Mouse (Mus musculus) ZHBTc4 (cell line): ENCODE results near the gene Tnni1.

Experiments
- DNase-seq: peaks from one replicate; pipeline ENCODE4 v3.0.0-alpha.2; 2011; ENCODE audit warnings: low read depth, low spot score

Tnni1 gene

GRCm38 (mm10) chr1:135778780-135779535, at the start of gene Tnni1:
Gene Tnni1, plus strand, starts transcription at chr1:135779434.
- DNase-seq: peak; percentile 62

- DNase-seq: peak; percentile 61
Observed at GRCm38 (mm10) chr1:135729821-135730220, 49.4 kb upstream of the Tnni1 start.

GRCm38 (mm10) chr1:135730296-135730695, 48.9 kb upstream of the Tnni1 start:
- DNase-seq: no peak

- peak; percentile 53 for DNase-seq
Observed at GRCm38 (mm10) chr1:135731393-135731792, 47.8 kb upstream of the Tnni1 start.

- DNase-seq: peak; percentile 76
Observed at GRCm38 (mm10) chr1:135731897-135732684, 47.1 kb upstream of the Tnni1 start.

- no peak for DNase-seq
Observed at GRCm38 (mm10) chr1:135734225-135734937, 44.9 kb upstream of the Tnni1 start.

GRCm38 (mm10) chr1:135735460-135735859, 43.8 kb upstream of the Tnni1 start:
- no peak for DNase-seq

- DNase-seq: no peak
Observed at GRCm38 (mm10) chr1:135744987-135745386, 34.2 kb upstream of the Tnni1 start.

- no peak for DNase-seq
Observed at GRCm38 (mm10) chr1:135746248-135746647, 33.0 kb upstream of the Tnni1 start.

- peak; percentile 98 for DNase-seq
Observed at GRCm38 (mm10) chr1:135752737-135753348, 26.4 kb upstream of the Tnni1 start.

- DNase-seq: peak; percentile 64
Observed at GRCm38 (mm10) chr1:135755287-135755686, 23.9 kb upstream of the Tnni1 start.

GRCm38 (mm10) chr1:135755913-135756312, 23.3 kb upstream of the Tnni1 start:
- no peak for DNase-seq

GRCm38 (mm10) chr1:135757287-135757686, 21.9 kb upstream of the Tnni1 start:
- no peak for DNase-seq

GRCm38 (mm10) chr1:135759685-135760084, 19.5 kb upstream of the Tnni1 start:
- no peak for DNase-seq

- peak; percentile 83 for DNase-seq
Observed at GRCm38 (mm10) chr1:135760216-135760615, 19.0 kb upstream of the Tnni1 start.

- no peak for DNase-seq
Observed at GRCm38 (mm10) chr1:135761728-135762127, 17.5 kb upstream of the Tnni1 start.

GRCm38 (mm10) chr1:135763503-135764205, 15.6 kb upstream of the Tnni1 start:
- DNase-seq: peak; percentile 67

GRCm38 (mm10) chr1:135764206-135764528, 15.1 kb upstream of the Tnni1 start:
- DNase-seq: no peak

GRCm38 (mm10) chr1:135765645-135766591, 13.3 kb upstream of the Tnni1 start, which contains the start of gene Phlda3:
Gene Phlda3, plus strand, starts transcription at chr1:135766119.
- DNase-seq: peak; percentile 93
